Mouse (Mus musculus) embryo, embryonic 10.5 days (tissue): ENCODE results near the gene Kbtbd12.
A peak's percentile ranks its signal among the peaks of the same experiment; 100 is the strongest.

Experiments used
- DNase-seq: peaks from one replicate; pipeline ENCODE4 v3.0.0-alpha.2; 2015; ENCODE audit warnings: low spot score

The Kbtbd12 gene

DNA sequence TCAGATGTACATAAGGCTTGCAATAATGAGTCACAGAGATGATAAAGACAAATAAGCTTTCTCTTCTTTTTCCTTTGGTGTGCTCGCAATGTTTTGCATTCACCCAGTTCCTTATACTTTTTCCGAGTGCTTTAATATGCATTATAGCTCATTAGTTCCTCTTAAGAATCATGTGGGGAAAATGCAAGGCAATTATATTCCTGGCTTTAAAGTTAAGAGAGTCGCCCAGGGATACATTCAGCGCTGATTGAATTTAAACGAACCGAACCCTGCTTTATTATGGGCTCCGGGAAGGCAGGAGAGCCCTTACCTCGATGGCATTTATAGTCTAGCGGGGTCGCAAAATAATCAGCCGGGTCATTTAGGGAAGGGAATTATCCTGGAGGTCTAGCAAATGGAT is 10.8 kb downstream of the Kbtbd12 start:
- DNase-seq: no peak

DNA sequence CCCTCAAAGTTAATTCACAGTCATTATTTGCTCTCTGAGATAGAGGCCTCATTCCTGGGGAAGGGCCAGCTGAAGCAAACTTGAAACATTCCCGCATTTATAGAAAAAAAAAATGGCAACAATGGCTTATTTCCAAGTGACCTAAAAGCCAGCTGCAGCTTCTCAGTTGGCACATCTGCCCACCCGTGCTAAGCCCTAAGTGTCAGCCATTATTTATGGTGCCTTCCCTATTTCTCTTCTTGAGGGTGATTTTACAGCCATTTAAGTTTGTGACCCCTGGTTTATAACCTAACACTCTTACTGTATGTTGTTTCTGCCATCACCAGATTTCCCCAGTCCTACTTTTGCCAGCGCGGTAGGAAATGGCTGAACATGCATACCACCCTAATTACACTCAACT is 11.3 kb downstream of the Kbtbd12 start:
- DNase-seq: peak; percentile 12

DNA sequence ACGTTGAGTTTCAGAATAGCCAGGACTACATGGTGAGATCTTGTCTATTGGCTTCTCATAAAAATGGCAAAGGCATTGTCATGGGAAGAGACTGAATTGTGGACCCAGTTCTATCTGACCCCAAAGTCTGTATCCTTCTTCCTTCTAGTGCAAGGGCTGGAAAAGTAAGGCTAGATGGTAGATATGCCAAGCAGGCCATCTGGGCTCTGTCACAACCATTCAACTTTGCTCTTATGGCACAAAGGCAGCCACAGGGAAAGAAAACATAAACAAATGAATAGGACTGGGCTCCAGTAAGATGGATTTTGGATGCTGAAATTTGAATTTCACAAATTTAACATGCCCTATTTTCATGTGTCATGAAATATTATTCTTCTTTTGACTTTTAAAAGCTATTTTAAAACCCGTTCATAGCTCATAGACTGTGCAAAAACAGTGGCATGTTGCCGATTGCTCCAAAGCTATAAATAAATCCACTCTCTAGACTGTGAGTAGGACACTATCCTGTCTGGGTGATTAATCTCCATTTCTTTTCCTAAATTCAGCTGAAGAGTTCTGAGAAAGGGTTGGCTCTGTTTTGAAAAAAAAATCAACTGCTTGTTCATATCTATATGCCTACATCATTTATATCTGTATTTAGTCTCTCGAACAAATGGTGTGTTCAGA is 15.8 kb downstream of the Kbtbd12 start:
- no peak for DNase-seq

DNA sequence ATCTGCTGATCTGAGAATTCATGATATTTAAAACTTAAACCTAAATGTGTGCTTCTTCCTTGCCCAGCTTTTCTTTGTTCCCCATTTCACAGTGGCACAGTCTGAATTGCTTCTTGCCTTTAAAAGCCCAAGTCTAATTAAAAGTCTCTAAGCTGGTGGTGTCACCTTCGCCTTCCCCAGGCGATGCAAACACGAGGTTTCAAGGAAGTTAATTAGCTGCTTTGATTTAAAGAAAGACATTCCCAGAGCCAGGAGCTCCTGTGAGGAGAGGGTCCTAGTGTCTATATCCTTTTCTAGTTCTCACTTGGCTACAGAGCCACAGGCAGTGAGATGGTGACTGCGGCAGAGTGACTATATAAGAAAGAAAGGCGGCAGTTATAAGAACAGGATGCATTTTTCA is 18.2 kb downstream of the Kbtbd12 start:
- DNase-seq: no peak

DNA sequence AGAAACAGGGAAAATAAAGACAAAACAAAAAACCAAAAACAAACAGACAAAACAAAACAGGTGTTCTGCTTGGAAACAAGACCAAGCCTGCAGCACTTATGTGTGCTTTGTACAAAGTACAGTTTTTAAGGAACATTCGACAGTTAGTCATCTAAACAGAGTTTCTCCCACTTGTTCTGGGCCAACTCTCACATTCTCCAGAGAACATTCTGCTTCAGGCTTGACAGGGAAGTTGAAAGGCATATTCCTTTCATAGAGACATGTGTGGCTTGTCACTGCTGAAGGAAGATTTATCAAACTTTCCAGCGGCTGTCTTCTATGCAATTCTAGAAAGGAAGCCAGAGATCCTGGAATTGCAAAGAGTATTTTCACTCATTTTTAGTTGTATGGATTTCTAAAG is 22.4 kb downstream of the Kbtbd12 start:
- no peak for DNase-seq

DNA sequence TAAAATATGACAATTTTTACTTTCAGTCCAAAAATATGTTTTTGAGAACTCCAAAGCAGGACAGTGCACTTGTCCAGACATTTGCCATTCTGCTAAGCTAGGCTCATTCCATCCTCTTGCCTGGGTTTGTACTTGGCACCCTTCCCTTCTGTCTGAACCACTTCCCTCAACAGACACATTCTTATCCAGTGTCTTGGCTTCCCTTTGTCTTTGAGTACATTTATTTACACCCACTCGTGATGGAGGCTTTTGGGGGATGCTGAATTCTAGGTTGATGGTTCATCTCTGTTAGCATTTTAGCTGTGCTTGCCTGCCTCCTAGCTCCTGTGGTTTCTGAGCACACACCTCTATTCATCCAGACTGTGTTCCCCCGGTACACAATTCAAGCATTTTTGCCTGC is 31.3 kb downstream of the Kbtbd12 start:
- DNase-seq: no peak

DNA sequence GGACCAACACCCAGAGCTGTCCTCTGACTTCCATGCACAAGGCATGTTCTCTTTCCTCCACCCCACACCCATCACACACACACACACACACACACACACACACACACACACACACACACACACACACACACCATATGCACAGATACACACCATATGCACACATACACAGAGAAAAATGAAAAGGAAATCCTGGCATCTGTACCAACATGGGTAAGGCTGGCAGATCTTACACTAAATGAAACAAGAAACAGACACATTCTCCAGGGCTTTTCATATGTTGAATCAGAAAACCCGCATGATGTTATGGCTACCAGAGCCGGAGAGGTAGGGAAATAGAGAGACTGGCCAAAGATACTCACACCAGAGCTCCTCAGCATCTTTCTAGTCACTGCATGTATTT is 32.0 kb downstream of the Kbtbd12 start:
- DNase-seq: no peak

DNA sequence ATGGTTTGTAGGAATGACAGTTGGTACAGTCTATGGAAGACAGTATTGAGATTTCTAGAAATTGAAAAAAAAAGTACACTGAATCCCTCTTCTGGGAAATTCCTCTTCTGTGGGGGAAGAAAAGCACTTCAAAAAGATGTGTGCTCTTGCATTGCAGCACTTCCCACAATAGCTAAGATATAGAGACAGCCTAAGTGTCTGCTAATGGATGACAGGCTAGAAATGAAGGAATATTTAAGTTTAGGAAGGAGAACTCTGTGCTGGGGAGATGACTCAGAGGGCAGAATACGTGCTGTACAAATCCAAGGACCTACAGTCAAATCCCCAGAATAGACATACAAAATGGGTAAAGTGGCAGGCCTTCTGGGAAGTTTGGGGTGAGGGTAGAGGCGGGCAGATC is 32.5 kb downstream of the Kbtbd12 start:
- DNase-seq: no peak

DNA sequence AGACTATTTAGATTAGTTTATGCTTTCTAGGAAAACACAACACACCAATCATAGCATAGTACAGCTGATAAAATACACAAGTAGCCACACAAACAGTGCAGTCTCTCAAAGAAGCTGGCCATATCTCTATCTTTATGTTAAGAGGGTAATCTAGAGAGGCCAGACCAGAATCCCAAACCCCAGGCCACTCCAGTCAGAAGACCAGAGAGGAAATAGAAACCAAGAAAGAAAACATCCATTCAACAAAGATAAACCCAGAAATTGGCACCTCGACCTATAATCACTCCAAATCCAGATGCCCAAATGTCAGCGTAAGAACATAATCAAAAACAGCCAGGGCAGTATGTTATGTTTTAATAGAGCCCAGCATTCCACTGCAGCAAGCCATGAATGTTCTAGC is 41.6 kb downstream of the Kbtbd12 start:
- no peak for DNase-seq

DNA sequence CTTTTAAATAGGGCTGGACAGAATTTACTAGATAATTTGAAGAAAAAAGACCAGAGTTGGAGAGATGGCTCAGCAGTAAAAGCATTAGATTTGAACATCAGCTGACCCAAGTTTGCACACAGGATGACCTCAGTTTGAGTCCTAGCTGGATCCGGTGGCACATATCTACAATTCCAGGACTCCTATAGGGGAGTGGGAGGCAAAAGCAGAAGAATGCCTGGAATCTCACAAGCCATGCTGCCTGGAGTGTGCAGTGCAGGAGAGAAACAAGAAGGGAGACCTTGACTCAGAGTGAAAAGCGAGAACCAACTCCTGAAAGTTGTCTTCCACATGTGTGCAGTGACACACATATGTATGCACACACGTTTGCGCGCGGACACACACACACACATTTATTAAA is 45.4 kb downstream of the Kbtbd12 start:
- DNase-seq: no peak

DNA sequence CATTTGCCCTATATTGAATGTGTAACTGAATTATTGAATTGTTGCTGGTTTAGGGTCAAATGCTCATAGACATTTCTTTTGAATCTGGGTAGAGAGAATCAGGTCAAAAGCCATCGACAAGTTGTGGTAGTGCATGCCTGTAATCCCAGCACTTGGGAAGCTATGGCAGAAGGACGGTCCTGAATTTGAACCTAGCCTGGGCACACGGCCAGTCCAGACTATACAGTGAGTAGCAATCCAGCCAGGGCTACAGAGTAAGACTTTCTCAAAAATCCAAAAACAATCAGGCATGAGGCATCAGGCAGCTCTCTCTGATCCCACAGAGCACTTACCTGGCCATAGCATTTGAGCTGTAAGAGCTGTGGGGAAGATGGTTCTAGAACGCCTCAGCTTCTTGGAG is 47.5 kb downstream of the Kbtbd12 start:
- no peak for DNase-seq

DNA sequence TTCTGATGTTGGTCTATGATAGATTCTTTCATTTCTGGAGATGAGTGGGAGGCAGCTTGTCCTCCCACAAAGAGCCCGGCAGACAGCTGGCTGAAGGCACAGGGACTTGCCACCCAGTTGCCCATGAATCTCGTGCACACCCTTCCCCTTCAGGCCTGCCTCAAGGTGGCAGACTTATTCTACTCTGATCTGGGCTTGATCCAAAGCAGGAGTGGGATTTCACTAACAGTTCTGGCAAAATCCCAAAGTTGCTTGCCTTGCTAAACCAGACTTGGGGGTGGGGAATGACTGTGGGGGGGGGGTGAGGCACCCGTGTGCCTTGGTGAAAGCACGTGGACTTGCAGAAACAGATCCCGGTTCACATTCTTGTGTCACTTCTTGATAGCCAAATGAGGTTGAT is 48.2 kb downstream of the Kbtbd12 start:
- peak; percentile 56 for DNase-seq

DNA sequence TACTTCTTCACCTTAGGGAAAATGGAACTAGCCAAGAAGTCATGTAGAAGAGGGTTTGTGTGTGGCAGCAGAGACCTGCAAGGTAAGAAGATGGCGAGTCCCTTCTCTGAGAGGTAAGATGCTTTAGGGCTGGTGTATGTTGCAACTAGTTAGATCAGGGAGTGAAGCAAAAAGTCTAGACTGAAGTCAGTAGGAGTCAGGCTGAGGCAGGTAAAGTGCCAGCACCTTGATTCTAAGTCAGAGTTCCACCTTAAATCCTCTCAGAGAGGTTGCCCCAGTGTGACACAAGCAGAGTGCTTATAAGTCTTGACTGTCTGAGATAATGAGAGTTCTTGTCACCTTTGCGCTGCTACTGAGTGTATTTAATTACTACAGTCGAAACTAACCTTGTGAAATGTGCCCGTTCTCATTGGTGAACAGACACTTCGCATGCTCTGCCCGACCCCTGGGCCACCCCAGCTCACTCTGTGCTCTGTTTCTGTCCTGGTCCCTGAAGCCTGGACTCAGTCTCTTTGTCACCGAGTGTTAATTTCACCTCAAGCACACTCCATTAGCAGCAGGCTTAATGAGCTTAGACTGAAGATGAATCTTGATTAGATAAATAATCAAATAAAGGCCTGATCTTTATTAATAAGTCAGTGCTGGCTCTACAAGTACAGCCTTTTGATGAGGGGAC is 49.0 kb downstream of the Kbtbd12 start:
- DNase-seq: no peak

DNA sequence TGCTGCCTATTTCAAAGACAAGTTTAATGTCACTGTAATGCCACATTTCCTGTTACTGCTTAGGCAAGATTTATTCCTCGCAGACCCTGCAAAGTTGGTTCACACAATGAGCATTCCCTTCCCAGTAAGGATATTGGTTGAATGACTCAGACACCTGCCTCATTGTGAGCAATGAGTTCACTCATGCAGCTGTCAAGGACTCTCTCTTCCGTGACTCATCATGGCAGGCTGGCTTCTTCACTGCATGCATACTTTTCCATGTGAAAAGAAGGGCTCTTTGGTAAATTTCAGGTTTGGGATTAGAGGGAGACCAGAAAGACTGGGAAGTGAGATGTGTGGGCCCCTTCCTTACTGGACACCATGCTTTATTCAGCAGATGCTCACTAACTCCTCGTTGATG is 50.7 kb downstream of the Kbtbd12 start:
- DNase-seq: no peak

DNA sequence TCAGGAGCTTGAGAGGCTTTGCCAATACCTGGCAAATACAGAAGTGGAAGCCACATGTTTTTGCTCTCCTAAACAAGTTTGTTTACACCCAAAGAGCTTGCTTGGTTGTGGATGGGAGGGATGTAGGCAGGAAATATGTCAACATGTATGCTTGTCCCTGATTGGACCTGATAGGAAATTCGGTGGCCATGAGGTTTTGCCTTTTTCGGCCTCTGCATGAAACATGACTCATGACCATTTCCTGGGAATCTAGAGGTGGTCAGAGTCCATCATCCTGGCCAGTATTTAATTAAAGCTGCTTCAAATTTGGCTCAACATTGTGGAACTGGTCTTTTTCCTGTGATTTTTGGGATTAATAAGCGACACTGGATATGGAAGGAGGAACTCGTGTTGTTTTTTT is 53.8 kb downstream of the Kbtbd12 start:
- DNase-seq: no peak

DNA sequence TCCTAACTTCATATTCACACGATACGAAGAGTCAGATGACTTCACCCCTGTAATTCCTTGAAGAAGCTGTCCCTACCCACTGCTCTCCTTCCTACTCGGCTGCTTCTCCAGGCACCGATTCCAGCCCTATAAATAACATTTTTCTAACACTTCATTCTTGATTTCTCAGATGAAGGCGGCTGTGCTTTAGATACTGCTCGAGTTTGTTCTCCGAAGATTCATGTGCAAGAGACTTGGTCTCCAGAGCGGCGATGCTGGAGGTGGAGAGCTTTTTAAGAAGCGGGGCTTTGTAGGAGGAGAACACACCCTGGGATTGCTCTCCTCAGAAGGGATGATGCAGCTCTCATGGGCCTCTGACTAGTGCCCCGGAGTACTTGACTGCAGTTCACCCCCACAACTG is 61.3 kb downstream of the Kbtbd12 start:
- no peak for DNase-seq

DNA sequence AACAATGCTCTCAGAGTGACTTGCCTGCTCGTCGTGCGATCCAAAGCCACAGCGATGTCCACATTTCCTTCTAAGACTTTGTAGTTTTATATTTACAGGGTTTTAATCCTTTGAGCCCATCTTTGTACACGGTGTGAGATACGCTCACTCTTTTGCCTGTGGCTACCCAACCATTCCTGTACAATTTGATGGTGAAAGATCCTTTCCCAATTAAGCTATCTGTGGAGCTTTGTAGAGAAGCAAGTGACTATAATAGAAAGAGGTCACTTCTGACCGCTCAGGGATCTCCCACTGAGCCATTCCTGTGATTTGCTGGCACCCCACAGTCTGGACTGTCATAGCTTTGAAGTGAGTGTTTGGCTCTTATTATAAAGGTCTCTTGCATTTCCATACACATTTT is 71.1 kb downstream of the Kbtbd12 start:
- DNase-seq: peak; percentile 36

DNA sequence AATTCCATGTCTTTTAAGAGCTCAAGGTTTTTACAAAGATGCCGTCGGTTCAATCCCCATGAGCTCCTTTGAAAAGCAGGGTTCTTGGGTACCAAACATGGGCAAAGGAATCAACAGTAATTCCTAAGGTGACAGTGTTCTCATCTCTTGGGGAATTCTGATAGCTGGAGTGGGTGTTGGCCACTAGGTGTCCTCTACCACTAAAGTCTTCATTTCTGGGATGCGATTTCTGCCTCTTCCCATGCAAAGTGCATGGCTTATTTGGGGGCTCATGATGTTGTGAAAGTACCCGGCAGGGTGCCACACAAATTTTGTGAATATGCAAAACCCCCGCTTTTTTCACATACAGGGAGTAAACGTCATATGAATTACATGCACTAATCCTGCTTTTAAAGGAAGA is 72.7 kb downstream of the Kbtbd12 start:
- DNase-seq: peak; percentile 52

DNA sequence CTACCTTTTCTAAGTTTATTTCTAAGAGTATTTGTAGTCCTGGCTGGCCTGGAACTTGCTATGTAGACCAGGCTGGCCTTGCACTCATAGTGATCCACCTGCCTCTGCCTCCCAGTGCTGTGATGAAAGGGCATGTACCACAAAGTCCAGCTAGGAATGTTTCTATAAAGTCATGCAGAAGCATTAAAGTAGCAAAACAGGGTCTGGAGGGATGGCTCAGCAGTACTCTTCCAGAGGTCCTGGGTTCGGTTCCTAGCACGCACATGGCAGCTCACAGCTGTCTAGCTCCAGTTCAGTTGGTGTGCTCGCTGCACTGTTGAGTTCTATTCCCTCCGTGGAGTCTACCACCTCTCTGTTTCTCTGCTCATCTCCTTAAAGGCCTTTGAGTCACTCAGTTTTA is 77.6 kb downstream of the Kbtbd12 start:
- no peak for DNase-seq

DNA sequence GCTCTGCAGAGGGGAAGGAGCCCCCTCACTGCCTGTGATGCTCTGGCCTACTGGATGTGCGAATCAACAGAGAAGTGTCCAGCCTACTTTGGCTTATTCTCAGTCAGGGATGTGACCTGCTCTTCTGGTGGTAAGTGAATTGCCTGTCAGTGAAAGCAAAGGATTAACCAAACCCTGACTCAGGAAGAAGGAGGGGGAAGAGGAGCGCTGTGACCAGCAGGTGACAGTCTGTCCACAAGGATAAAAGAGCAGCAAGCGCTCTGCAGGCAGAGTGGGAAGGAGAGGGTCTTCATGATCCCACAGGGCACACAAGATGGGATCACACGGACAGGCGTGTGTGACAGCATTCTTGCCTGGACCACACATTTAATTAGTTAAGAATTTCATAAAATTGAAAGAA is 78.1 kb downstream of the Kbtbd12 start:
- DNase-seq: no peak

DNA sequence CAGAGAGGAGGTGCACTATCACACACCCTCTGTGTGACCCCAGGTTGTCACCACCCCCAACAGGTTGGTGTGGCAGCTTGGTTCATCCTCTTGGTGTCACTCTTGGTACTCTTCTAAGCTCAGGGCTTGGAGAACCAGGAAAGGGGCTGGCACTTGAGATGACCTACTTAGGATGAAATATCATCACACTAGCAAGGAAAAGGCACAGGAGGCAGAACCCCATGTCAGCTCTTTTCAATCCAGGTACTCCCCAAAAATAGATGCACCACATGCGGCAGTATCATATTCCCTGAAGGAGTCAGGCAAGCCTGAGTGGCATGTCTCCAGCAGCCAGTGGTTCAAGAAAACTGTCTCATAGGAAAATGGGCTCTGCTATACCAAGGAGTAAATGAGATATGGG is 79.7 kb downstream of the Kbtbd12 start:
- no peak for DNase-seq

DNA sequence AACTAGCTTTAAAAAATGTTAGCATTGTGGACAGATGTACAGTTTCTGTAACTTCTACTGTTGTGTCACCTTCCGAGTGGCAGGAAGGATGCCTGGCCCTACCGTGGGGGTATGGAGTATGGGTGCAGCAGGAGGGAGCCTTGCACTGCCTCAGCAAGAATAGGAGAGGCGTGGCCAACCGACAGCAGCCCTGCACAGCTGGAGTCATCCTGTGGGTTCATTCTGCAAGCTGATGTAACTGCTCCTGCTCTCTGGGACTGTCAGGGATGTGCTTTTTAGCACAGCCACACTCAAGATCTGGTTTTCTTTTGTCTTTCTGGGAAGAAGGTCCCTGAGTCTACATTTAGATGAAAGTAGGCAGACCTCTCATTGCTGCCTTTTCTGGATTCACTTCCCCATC is 80.2 kb downstream of the Kbtbd12 start:
- no peak for DNase-seq

DNA sequence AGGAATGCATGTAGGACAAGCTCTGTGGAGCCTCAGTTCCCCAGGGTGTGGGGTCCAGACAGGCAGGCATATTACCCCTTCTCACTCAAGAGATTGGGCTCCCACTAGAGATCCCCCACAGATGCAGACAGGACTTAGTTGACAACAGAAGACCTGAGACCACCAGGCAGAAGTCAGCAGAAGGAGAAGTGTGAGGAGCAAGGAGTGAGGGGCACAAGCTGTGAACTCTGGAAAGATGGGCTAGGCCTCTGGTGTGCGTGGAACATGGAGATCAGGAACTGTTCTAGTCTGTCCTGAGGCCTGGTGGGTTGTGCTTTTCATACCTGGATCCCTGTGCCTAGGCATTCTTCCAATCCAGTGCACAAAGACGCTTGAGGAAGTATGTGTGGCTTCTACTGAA is 87.8 kb downstream of the Kbtbd12 start:
- DNase-seq: no peak

DNA sequence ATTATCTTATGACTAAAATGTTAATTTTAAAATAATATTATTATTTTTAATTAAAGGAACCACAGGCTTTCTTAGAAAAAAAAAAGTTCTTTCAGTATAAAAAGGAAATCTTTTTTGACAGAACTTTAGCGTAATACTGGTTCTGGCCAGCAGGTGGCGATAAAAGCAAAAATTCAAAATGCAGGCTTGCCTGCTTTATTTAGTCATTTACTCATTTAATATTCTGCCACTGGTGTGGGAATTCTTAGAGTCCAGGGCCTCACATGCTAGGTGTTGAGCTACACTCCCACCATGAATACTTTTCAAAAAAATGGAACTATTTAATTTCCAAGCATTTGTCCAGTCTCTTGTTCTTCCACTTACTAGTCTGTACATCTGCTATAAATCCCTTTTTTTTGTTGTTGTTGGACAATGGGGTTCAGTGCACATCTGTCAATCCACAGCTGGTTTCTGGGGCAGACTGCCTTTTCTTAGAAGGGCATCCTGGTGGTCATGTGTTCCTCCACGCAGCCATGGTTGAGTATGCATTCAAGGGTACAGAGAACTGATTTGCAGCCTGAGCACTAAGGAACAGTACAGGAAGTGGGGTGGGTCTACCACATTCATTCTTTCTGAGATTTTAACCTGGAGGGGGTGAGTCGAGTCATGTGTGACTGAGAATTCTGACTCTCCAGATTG is 88.5 kb downstream of the Kbtbd12 start:
- peak; percentile 83 for DNase-seq
